Mouse (Mus musculus): ENCODE results near the gene Defa17.
"Not testable (repeated sequence)": the region's sequence is repeated elsewhere in the genome, so short reads cannot be mapped to it uniquely, and the experiment has no call there.

Defa17 gene

GRCm38 (mm10) chr8:21655480-21655879, at the start of gene Defa17:
TSS of gene Defa17 (plus strand) at chr8:21655780.
- DNase-seq (ENCODE audit: low read depth, low spot score), result not testable (repeated sequence)

GRCm38 (mm10) chr8:21617883-21618282, 37.7 kb upstream of the Defa17 start, which contains the start of gene Defa26:
TSS of gene Defa26 (plus strand) at chr8:21618183.
- not testable (repeated sequence) for DNase-seq (ENCODE audit: low read depth, low spot score)

DNA sequence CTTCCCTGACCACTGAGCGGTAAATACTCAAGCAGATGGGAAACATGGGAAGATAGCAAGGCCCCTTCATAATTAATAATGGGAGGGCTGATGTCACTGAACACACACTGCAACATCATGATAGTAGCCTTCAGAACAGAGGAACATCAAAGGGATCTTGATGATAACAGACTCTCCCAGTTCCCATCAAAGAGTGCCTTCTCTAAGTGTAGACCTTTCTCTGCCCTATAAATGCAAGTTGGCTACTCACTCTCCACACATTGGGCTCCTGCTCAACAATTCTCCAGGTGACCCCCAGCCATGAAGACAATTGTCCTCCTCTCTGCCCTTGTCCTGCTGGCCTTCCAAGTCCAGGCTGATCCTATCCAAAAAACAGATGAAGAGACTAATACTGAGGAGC, 9.9 kb downstream of the Defa17 start, which contains the start of gene Defa34:
Gene Defa34, plus strand, starts transcription at position 301 of the 400 bp plus-strand sequence.
- not testable (repeated sequence) for DNase-seq (ENCODE audit: low read depth, low spot score)

DNA sequence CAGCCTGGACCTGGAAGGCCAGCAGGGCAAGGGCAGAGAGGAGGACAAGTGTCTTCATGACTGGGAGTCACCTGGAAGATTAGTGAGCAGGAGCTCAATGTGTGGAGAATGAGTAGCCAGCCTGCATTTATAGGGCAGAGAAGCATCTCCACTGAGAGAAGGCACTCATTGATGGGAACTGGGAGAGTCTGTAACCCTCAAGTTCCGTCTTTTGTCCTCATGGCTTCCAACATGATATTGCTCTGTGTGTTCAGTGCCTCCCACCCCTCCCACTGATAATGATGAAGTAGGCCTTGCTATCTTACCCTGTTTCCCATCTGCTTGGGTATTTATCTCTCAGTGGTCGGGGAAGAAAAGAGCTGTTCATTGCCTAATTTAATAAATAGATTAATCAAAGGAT, 48.0 kb downstream of the Defa17 start, which contains the start of gene AY761184:
Gene AY761184, minus strand, starts transcription at position 101 of the 400 bp plus-strand sequence.
- not testable (repeated sequence) for DNase-seq (ENCODE audit: low read depth, low spot score)
